Mouse (Mus musculus): ENCODE data around the gene Slc9a8.

DNA sequence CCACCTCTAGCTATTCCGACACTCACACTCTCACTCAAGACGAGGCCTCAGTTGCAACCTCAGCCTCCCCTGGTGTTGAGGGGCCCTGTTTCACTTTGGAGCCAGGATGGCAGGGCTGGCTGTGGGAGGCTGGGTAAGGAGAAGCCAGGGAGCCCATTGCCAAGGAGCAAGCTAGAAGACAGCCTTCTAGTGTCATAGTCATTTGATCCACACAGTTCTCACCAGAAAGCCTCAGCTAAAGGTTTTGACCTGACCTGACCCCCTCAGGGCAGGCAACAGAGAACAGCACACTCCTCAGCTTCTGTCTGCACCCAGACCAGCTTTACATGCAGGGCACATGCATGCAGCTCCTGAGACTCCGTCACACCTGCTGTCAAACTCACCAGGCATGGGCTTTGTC lies 44.4 kb downstream of the Slc9a8 start:
- TF ChIP-seq CTCF (IDR thresholded peaks at IDR 0.05; ENCODE audit: low read depth) (no peak), EP300 (IDR thresholded peaks at IDR 0.05; ENCODE audit: low read depth) (no peak)

All from liver, postnatal 0 days (tissue).